Mouse (Mus musculus) thymus, adult 2 months (tissue): ENCODE measurements at regions not wholly inside any gene's neighbourhood (a gene's known extent, or its start where the extent isn't known, plus 50 kb on each side); places are given as distances from the start of the nearest gene placed in this dataset.

Source experiments
- CTCF ChIP-seq: fragments of 200-500 bp; IDR thresholded peaks from 2 replicates; pipeline ENCODE4 v1.5.1; 2012; ENCODE audit warnings: mild to moderate bottlenecking, control low read depth, low read length, moderate library complexity, borderline replicate concordance; ENCODE audit not compliant: control insufficient read depth, poor library complexity, insufficient read depth; ENCODE audit errors: extremely low read depth
- POLR2A ChIP-seq: fragments of 200-500 bp; IDR thresholded peaks from 2 replicates; pipeline ENCODE4 v1.6.1; 2012; ENCODE audit warnings: mild to moderate bottlenecking, low read length, control low read depth, moderate library complexity; ENCODE audit not compliant: control insufficient read depth, poor library complexity, insufficient read depth; ENCODE audit errors: extremely low read depth

DNA sequence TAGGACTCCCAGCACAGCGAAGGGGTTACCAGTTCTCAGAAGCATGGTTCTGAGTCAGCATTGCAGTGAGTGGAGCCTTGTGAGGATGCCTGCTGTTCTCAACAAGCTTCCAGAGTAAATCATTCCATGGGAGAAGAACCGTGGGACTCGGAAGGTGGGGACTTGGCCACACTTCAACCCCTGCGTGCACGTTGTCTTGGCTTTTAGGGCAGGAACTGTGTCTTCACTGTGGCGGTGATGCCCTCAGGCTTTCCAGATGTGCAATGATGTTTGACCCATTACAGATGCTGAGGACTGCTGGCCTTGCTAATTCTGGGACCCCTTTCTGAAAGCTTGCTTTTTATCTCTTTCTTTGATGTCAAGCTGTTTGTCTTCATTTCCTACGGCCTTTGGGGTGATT lies 322.7 kb upstream of the Npvf start:
- TF ChIP-seq CTCF: no peak
- TF ChIP-seq POLR2A: no peak
